Mouse (Mus musculus): ENCODE data around the gene Sv2a. TPM values are rescaled to one million over a fixed set of nuclear protein-coding genes. Genes with fewer than 3 reads are reported as not detected.
"Not testable (repeated sequence)": the region's sequence is repeated elsewhere in the genome, so short reads cannot be mapped to it uniquely, and the experiment has no call there.

Sv2a gene
- polyA plus RNA-seq, 1 experiment = 1.6 TPM

GRCm38 (mm10) chr3:96172197-96173178, 8.5 kb upstream of the Sv2a start, which contains the start of gene Sf3b4:
Sf3b4 (plus strand) TSS chr3:96172332.
- Histone ChIP-seq H3K4me1 (ENCODE audit: control insufficient read depth, insufficient read depth, low read length) (peaks cover 10% of the 10 kb centered on the region), H3K4me3 (replicated peaks; ENCODE audit: extremely low read depth, low read depth, low read length) (peak within 1 kb of the TSS; percentile 97)
- peak; percentile 85 for DNase-seq
- no peak for TF ChIP-seq CTCF (IDR thresholded peaks at IDR 0.05; ENCODE audit: insufficient read depth, low read length)
- peak; percentile 99 for TF ChIP-seq POLR2A (IDR thresholded peaks at IDR 0.05; ENCODE audit: borderline replicate concordance, extremely low read depth, low read depth, low read length)
- under 1% methylated on average over 57 of the region's 58 CpGs for WGBS

- DNase-seq = no peak
- WGBS = 34% methylated on average over 7 of the region's 7 CpGs
Measured at GRCm38 (mm10) chr3:96173185-96173584, 7.8 kb upstream of the Sv2a start.

GRCm38 (mm10) chr3:96174042-96174441, 6.9 kb upstream of the Sv2a start:
- not testable (repeated sequence) for H3K4me3 ChIP-seq (replicated peaks; ENCODE audit: extremely low read depth, low read depth, low read length); DNase-seq; H3K4me1 ChIP-seq (ENCODE audit: control insufficient read depth, insufficient read depth, low read length)
- 85% methylated on average over 4 of the region's 4 CpGs for WGBS

More at GRCm38 (mm10) chr3:96173185-96173584, 7.8 kb upstream of the Sv2a start:
- H3K4me3 ChIP-seq (replicated peaks; ENCODE audit: extremely low read depth, low read depth, low read length) = peak overlapping the region; percentile 92
- TF ChIP-seq CTCF (IDR thresholded peaks at IDR 0.05; ENCODE audit: insufficient read depth, low read length) (no peak), POLR2A (IDR thresholded peaks at IDR 0.05; ENCODE audit: borderline replicate concordance, extremely low read depth, low read depth, low read length) (no peak)
- H3K4me1 ChIP-seq (ENCODE audit: control insufficient read depth, insufficient read depth, low read length) = peaks cover 7% of the 10 kb centered on the region

- Histone ChIP-seq H3K4me3 (replicated peaks; ENCODE audit: extremely low read depth, low read depth, low read length) (no peak overlapping the region), H3K4me1 (ENCODE audit: control insufficient read depth, insufficient read depth, low read length) (peaks cover 7% of the 10 kb centered on the region)
- TF ChIP-seq CTCF (IDR thresholded peaks at IDR 0.05; ENCODE audit: insufficient read depth, low read length) (no peak), POLR2A (IDR thresholded peaks at IDR 0.05; ENCODE audit: borderline replicate concordance, extremely low read depth, low read depth, low read length) (no peak)
- no peak for DNase-seq
- WGBS = 89% methylated on average over 6 of the region's 6 CpGs
Measured at GRCm38 (mm10) chr3:96175251-96175650, 5.7 kb upstream of the Sv2a start.

- Histone ChIP-seq H3K4me1 (ENCODE audit: control insufficient read depth, insufficient read depth, low read length) (no peaks in the 10 kb centered on the region), H3K4me3 (replicated peaks; ENCODE audit: extremely low read depth, low read depth, low read length) (no peak overlapping the region)
- 93% methylated on average over 4 of the region's 4 CpGs for WGBS
- DNase-seq = no peak
- no peak for TF ChIP-seq POLR2A (IDR thresholded peaks at IDR 0.05; ENCODE audit: borderline replicate concordance, extremely low read depth, low read depth, low read length)
- TF ChIP-seq CTCF (IDR thresholded peaks at IDR 0.05; ENCODE audit: insufficient read depth, low read length) = no peak
Measured at GRCm38 (mm10) chr3:96178427-96178826, 2.5 kb upstream of the Sv2a start.

- no peak for DNase-seq
- 82% methylated on average over 2 of the region's 2 CpGs for WGBS
- no peak for TF ChIP-seq POLR2A (IDR thresholded peaks at IDR 0.05; ENCODE audit: borderline replicate concordance, extremely low read depth, low read depth, low read length)
- no peaks in the 10 kb centered on the region for H3K4me1 ChIP-seq (ENCODE audit: control insufficient read depth, insufficient read depth, low read length)
- no peak overlapping the region for H3K4me3 ChIP-seq (replicated peaks; ENCODE audit: extremely low read depth, low read depth, low read length)
Measured at GRCm38 (mm10) chr3:96178902-96179301, 2.0 kb upstream of the Sv2a start.

GRCm38 (mm10) chr3:96179531-96179930, 1.4 kb upstream of the Sv2a start:
- DNase-seq = no peak
- TF ChIP-seq CTCF (IDR thresholded peaks at IDR 0.05; ENCODE audit: insufficient read depth, low read length) (no peak), POLR2A (IDR thresholded peaks at IDR 0.05; ENCODE audit: borderline replicate concordance, extremely low read depth, low read depth, low read length) (no peak)
- WGBS = 35% methylated on average over 4 of the region's 4 CpGs
- Histone ChIP-seq H3K4me1 (ENCODE audit: control insufficient read depth, insufficient read depth, low read length) (no peaks in the 10 kb centered on the region), H3K4me3 (replicated peaks; ENCODE audit: extremely low read depth, low read depth, low read length) (no peak overlapping the region)

- no peaks in the 10 kb centered on the region for H3K4me1 ChIP-seq (ENCODE audit: control insufficient read depth, insufficient read depth, low read length)
- no peak for DNase-seq
- 47% methylated on average over 12 of the region's 12 CpGs for WGBS
- no peak overlapping the region for H3K4me3 ChIP-seq (replicated peaks; ENCODE audit: extremely low read depth, low read depth, low read length)
- TF ChIP-seq CTCF (IDR thresholded peaks at IDR 0.05; ENCODE audit: insufficient read depth, low read length) (no peak), POLR2A (IDR thresholded peaks at IDR 0.05; ENCODE audit: borderline replicate concordance, extremely low read depth, low read depth, low read length) (no peak)
Measured at GRCm38 (mm10) chr3:96181510-96182381, 795 bp downstream of the Sv2a start.

GRCm38 (mm10) chr3:96182382-96182776, 1.4 kb downstream of the Sv2a start:
- no peak overlapping the region for H3K4me3 ChIP-seq (replicated peaks; ENCODE audit: extremely low read depth, low read depth, low read length)
- TF ChIP-seq CTCF (IDR thresholded peaks at IDR 0.05; ENCODE audit: insufficient read depth, low read length) (no peak), POLR2A (IDR thresholded peaks at IDR 0.05; ENCODE audit: borderline replicate concordance, extremely low read depth, low read depth, low read length) (no peak)
- WGBS = 26% methylated on average over 4 of the region's 4 CpGs
- no peaks in the 10 kb centered on the region for H3K4me1 ChIP-seq (ENCODE audit: control insufficient read depth, insufficient read depth, low read length)
- DNase-seq = no peak
